Mouse (Mus musculus): ENCODE measurements around the gene Taok1. TPM values are rescaled to one million over a fixed set of nuclear protein-coding genes. Genes with fewer than 3 reads are reported as not detected.
A peak's percentile ranks its signal among the peaks of the same experiment; 100 is the strongest.

Gene Taok1
- polyA plus RNA-seq, 1 experiment from 2014 or later: 24.6 TPM

DNA sequence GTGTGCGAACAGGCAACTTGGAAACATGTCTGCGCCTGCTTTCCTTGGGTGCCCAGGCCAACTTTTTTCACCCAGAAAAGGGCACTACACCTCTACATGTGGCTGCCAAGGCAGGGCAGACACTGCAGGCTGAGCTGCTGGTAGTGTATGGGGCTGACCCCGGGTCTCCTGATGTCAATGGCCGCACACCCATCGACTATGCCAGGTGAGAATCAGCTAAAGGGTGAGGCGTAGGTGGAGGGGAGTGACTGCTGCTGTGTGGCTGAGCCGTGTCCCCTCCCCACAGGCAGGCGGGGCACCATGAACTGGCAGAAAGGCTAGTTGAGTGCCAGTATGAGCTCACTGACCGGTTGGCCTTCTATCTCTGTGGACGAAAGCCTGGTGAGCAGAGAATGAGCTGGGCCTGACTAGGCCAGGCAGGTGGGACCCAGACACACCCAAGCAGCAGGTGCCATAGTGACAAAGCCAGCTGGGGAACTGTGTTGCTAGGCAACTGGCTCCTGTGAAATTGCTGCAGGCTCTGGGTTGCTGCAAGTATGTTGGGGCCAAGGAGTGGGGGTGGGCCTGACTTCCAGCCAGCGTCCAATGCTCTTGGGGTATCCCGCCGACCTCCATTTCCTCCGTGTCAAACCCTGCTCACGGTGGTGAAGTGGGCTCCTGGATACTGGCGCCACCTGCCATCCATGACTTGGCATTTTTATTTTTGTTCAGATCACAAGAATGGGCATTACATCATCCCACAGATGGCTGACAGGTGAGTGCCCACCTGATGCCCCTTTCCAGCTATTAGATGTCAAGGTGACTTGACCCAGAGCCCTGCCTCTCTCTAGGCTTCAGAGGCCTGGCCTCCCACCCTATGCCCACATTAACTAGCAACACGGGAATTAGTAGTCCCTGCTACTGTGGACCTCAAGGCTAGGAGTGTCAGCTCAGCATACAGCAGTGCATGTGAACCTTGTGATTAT is 107.0 kb downstream of the Taok1 start:
- no peaks in the 10 kb centered on the region for H3K9me3 ChIP-seq (ENCODE audit: control insufficient read depth, low read length)
- H3K27me3 ChIP-seq (ENCODE audit: control insufficient read depth, insufficient read depth, low read length): no peaks in the 10 kb centered on the region
- ATAC-seq (replicated peaks; ENCODE audit: low FRiP score) (no peak), DNase-seq (ENCODE audit: low spot score) (peak; percentile 52)
- H3K9ac ChIP-seq (ENCODE audit: low read length): no peak overlapping the region
- no peak overlapping the region for H3K27ac ChIP-seq (ENCODE audit: low read depth, low read length)
- no peak overlapping the region for H3K4me3 ChIP-seq (ENCODE audit: low read depth, low read length)
- peaks cover 1% of the 10 kb centered on the region; the same call in 1 of the 2 replicates for H3K36me3 ChIP-seq (ENCODE audit: control insufficient read depth, insufficient read depth, low read length)
- H3K4me2 ChIP-seq (ENCODE audit: low read depth, low read length, severe bottlenecking): no peak overlapping the region
- WGBS: 85% methylated on average over 17 of the region's 17 CpGs
- peaks cover 16% of the 10 kb centered on the region for H3K4me1 ChIP-seq (replicated peaks; ENCODE audit: control insufficient read depth, insufficient read depth, low read length)

DNA sequence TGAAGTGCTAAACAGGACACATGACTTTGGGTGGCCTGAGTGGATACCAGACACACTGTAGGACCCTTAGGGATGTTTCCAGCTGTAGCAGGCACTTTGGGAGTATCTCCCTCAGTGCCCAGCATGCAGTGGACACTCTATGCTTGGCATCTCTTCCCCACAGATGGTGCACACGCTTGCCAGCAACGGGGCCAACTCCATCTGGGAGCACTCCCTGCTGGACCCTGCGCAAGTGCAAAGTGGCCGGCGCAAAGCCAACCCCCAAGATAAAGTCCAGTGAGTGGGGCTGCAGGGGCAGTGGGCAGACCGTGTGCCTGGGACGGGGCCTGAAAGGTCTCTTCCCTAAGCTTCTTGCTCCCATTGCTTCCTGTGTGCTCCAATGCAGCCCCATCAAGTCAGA is 108.3 kb downstream of the Taok1 start:
- ATAC-seq (replicated peaks; ENCODE audit: low FRiP score) (no peak), DNase-seq (ENCODE audit: low spot score) (no peak)
- Histone ChIP-seq H3K4me3 (ENCODE audit: low read depth, low read length) (no peak overlapping the region), H3K27me3 (ENCODE audit: control insufficient read depth, insufficient read depth, low read length) (no peaks in the 10 kb centered on the region), H3K9me3 (ENCODE audit: control insufficient read depth, low read length) (no peaks in the 10 kb centered on the region), H3K4me2 (ENCODE audit: low read depth, low read length, severe bottlenecking) (no peak overlapping the region), H3K36me3 (ENCODE audit: control insufficient read depth, insufficient read depth, low read length) (no peaks in the 10 kb centered on the region; the same call in 1 of the 2 replicates), H3K9ac (ENCODE audit: low read length) (no peak overlapping the region), H3K27ac (ENCODE audit: low read depth, low read length) (no peak overlapping the region), H3K4me1 (replicated peaks; ENCODE audit: control insufficient read depth, insufficient read depth, low read length) (peaks cover 28% of the 10 kb centered on the region)
- WGBS: 90% methylated on average over 7 of the region's 7 CpGs

DNA sequence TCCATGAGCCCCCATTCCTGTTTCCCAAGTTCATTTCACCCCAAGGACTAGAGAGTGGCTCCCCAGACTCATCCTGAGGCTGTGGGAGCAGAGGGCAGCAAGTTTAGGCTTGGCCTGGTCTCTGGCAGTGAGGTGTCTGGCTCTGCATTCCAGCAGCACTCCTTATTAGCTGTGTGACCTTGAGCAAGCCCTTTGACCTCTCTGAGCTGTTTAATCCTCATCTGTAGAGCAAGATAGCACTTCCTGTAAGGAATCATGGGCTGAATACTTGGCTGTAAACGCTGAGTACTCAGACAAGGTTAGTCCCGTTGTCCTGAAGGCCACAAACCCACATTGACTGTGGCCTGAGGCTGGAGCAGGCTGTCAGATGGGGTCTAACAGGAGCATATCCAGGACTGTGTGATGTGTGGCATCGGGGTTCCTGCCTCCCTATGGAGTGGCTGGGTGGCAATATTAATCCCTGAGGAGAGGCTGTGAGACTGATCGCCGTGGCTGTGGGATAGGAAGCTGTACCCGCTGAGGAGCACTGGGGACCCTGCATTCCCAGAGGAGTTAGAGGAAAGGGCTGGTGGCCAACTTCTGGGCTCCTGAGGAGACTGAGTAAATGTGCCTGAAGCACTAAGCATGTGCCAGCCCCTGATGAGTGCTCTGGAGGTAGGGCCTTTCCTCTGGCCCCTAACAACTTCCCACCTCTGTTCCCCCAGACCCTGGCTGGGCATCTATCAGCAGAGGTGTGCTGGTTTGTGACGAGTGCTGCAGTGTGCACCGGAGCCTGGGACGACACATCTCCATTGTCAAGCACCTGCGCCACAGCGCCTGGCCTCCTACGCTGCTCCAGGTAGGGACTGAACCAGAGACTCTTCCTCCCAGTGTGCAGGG is 109.1 kb downstream of the Taok1 start:
- Histone ChIP-seq H3K4me2 (ENCODE audit: low read depth, low read length, severe bottlenecking) (no peak overlapping the region), H3K4me3 (ENCODE audit: low read depth, low read length) (no peak overlapping the region), H3K36me3 (ENCODE audit: control insufficient read depth, insufficient read depth, low read length) (no peaks in the 10 kb centered on the region), H3K9ac (ENCODE audit: low read length) (peak overlapping the region; percentile 29), H3K27me3 (ENCODE audit: control insufficient read depth, insufficient read depth, low read length) (no peaks in the 10 kb centered on the region), H3K4me1 (replicated peaks; ENCODE audit: control insufficient read depth, insufficient read depth, low read length) (peaks cover 31% of the 10 kb centered on the region), H3K27ac (ENCODE audit: low read depth, low read length) (0 out of 2 replicates have a peak overlapping the region, but pooled peaks have one; percentile 8), H3K9me3 (ENCODE audit: control insufficient read depth, low read length) (no peaks in the 10 kb centered on the region)
- 75% methylated on average over 12 of the region's 12 CpGs for WGBS
- DNase-seq (ENCODE audit: low spot score): no peak
- no peak for ATAC-seq (replicated peaks; ENCODE audit: low FRiP score)

DNA sequence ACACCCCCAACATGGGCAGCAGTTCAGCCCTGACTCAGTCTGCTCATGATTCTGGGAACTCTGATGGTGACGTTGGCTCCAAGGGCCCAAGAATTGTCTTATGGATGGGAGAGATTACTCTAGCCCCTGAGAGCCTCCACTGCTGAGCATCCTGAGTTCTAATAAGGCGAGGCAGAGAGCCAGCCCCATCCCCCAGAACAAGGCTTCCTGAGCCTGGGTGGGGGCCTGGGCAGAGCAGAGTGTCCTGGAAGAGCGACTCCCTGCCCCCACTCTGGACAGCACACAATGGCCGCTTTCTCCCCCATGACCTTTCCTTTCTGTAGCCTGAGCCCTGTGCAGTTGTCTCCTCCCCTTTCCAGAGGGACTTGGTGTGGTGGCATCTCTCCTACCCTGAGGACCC is 109.8 kb downstream of the Taok1 start:
- Histone ChIP-seq H3K27ac (ENCODE audit: low read depth, low read length) (no peak overlapping the region; the same call in 1 of the 2 replicates), H3K4me2 (ENCODE audit: low read depth, low read length, severe bottlenecking) (no peak overlapping the region), H3K36me3 (ENCODE audit: control insufficient read depth, insufficient read depth, low read length) (no peaks in the 10 kb centered on the region), H3K27me3 (ENCODE audit: control insufficient read depth, insufficient read depth, low read length) (no peaks in the 10 kb centered on the region), H3K4me3 (ENCODE audit: low read depth, low read length) (no peak overlapping the region), H3K9ac (ENCODE audit: low read length) (peak overlapping the region; percentile 29), H3K4me1 (replicated peaks; ENCODE audit: control insufficient read depth, insufficient read depth, low read length) (peaks cover 31% of the 10 kb centered on the region), H3K9me3 (ENCODE audit: control insufficient read depth, low read length) (no peaks in the 10 kb centered on the region)
- DNase-seq (ENCODE audit: low spot score) (no peak), ATAC-seq (replicated peaks; ENCODE audit: low FRiP score) (no peak)
- 28% methylated on average over 4 of the region's 4 CpGs for WGBS

DNA sequence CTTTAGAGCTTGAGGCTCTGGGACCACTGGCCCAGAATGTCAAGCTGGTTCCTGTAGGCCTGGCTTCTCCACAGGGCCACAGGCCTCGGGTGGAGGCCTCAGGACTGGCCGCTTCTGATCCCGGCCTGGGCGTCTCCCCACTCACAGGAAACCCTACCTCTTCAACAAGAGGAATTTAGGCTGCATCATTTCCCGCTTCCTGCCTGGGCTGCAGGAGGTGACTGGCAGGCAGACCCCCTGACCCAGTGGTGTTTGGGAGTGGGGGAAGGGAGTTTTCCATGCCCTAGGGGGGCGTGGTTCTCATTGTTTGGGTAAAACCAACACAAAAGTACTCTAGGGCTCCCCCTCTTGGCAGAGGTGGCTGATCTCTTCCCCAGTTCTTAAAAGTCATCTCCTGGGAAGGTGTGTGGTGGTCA is 110.3 kb downstream of the Taok1 start:
- Histone ChIP-seq H3K36me3 (ENCODE audit: control insufficient read depth, insufficient read depth, low read length) (no peaks in the 10 kb centered on the region), H3K9me3 (ENCODE audit: control insufficient read depth, low read length) (no peaks in the 10 kb centered on the region), H3K9ac (ENCODE audit: low read length) (no peak overlapping the region), H3K4me1 (replicated peaks; ENCODE audit: control insufficient read depth, insufficient read depth, low read length) (peaks cover 32% of the 10 kb centered on the region), H3K27ac (ENCODE audit: low read depth, low read length) (peak overlapping the region; percentile 31; the same call in 1 of the 2 replicates), H3K4me2 (ENCODE audit: low read depth, low read length, severe bottlenecking) (0 out of 2 replicates have a peak overlapping the region, but pooled peaks have one; percentile 8), H3K4me3 (ENCODE audit: low read depth, low read length) (no peak overlapping the region), H3K27me3 (ENCODE audit: control insufficient read depth, insufficient read depth, low read length) (no peaks in the 10 kb centered on the region)
- DNase-seq (ENCODE audit: low spot score) (peak; percentile 77), ATAC-seq (replicated peaks; ENCODE audit: low FRiP score) (no peak)
- 22% methylated on average over 6 of the region's 6 CpGs for WGBS

DNA sequence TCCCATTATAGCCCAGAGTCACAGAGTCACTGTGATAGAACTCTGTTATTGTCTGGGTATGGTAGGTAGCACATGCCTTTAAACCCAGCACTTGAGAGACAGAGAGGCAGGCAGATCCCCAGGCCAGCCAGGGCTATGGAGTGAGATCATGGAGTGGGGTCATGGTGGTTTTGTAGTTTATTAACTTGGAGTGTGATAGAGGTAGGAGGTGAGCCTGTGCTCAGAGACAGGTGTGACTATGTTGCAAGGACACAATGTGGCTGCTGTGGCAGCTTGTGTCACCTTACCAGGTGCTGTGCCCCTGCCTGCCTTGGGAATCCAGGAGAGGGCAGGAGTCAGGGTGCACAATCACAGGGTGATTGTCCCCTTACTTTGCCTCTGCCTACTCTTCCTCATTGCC is 112.1 kb downstream of the Taok1 start:
- Histone ChIP-seq H3K4me3 (ENCODE audit: low read depth, low read length) (no peak overlapping the region), H3K27me3 (ENCODE audit: control insufficient read depth, insufficient read depth, low read length) (no peaks in the 10 kb centered on the region), H3K4me2 (ENCODE audit: low read depth, low read length, severe bottlenecking) (no peak overlapping the region), H3K27ac (ENCODE audit: low read depth, low read length) (no peak overlapping the region), H3K4me1 (replicated peaks; ENCODE audit: control insufficient read depth, insufficient read depth, low read length) (peaks cover 45% of the 10 kb centered on the region), H3K9me3 (ENCODE audit: control insufficient read depth, low read length) (no peaks in the 10 kb centered on the region), H3K9ac (ENCODE audit: low read length) (no peak overlapping the region), H3K36me3 (ENCODE audit: control insufficient read depth, insufficient read depth, low read length) (no peaks in the 10 kb centered on the region)
- ATAC-seq (replicated peaks; ENCODE audit: low FRiP score) (no peak), DNase-seq (ENCODE audit: low spot score) (no peak)

DNA sequence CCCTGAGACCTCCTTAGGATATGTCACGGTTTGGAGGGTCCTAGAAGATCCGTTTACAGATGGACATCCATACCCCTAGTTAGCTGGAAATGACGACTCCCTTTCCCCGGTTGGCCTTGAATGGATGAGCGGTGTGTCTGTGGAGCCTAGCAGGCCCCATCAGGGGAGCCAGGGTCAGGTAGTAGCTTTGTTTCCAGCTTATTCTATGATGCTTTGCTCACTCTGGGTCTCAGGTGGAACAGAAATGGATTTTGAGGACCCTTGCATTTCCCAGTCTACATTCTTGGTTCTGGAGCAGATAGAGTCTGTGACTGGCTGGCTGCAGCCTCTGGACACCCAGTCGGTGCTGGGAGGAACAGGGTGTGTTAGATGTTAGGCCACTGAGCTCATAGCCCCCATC is 112.8 kb downstream of the Taok1 start:
- Histone ChIP-seq H3K27ac (ENCODE audit: low read depth, low read length) (no peak overlapping the region), H3K27me3 (ENCODE audit: control insufficient read depth, insufficient read depth, low read length) (no peaks in the 10 kb centered on the region), H3K9me3 (ENCODE audit: control insufficient read depth, low read length) (no peaks in the 10 kb centered on the region), H3K9ac (ENCODE audit: low read length) (peak overlapping the region; percentile 27), H3K4me2 (ENCODE audit: low read depth, low read length, severe bottlenecking) (peak overlapping the region; percentile 90), H3K4me1 (replicated peaks; ENCODE audit: control insufficient read depth, insufficient read depth, low read length) (peaks cover 48% of the 10 kb centered on the region), H3K4me3 (ENCODE audit: low read depth, low read length) (peak overlapping the region; percentile 95; the same call in 1 of the 2 replicates), H3K36me3 (ENCODE audit: control insufficient read depth, insufficient read depth, low read length) (no peaks in the 10 kb centered on the region)
- DNase-seq (ENCODE audit: low spot score): no peak
- no peak for ATAC-seq (replicated peaks; ENCODE audit: low FRiP score)
- 81% methylated on average over 6 of the region's 6 CpGs for WGBS

DNA sequence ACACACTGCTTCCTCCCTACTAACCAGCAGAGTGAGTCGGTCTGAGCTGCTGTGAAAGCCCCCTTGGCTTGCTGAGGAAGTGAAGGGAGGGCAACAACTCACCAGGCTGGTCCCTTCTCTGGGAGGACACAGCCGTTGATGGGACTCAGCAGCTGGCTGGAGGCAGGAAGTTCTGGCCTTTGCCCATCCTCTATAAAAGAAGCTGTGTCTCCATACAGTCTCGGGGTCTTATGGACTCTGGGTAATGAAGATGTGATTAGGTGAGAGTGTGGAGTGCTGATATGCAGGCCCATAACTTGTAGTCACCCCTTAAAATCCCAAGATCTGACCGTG is 113.3 kb downstream of the Taok1 start:
- Histone ChIP-seq H3K4me3 (ENCODE audit: low read depth, low read length) (peak overlapping the region; percentile 95), H3K4me1 (replicated peaks; ENCODE audit: control insufficient read depth, insufficient read depth, low read length) (peaks cover 48% of the 10 kb centered on the region), H3K36me3 (ENCODE audit: control insufficient read depth, insufficient read depth, low read length) (no peaks in the 10 kb centered on the region), H3K27me3 (ENCODE audit: control insufficient read depth, insufficient read depth, low read length) (no peaks in the 10 kb centered on the region), H3K9ac (ENCODE audit: low read length) (peak overlapping the region; percentile 93), H3K9me3 (ENCODE audit: control insufficient read depth, low read length) (no peaks in the 10 kb centered on the region), H3K27ac (ENCODE audit: low read depth, low read length) (no peak overlapping the region), H3K4me2 (ENCODE audit: low read depth, low read length, severe bottlenecking) (peak overlapping the region; percentile 90)
- 32% methylated on average over 4 of the region's 4 CpGs for WGBS
- ATAC-seq (replicated peaks; ENCODE audit: low FRiP score) (no peak), DNase-seq (ENCODE audit: low spot score) (no peak)
